Mouse (Mus musculus) intestine, postnatal 0 days (tissue): ENCODE measurements at regions not wholly inside any gene's neighbourhood (a gene's known extent, or its start where the extent isn't known, plus 50 kb on each side); places are given as distances from the start of the nearest gene placed in this dataset.

ENCODE experiments used
- ATAC-seq: fragments of 200-750 bp; cut with Nextera tagmentation; 2 replicates; pipeline ENCODE4 v1.8.0; 2017; ENCODE audit warnings: mild to moderate bottlenecking, moderate TSS enrichment, moderate library complexity
- H3K27ac ChIP-seq: fragments of 300-500 bp; sonication (generic); 2 replicates; pipeline ENCODE4 v1.5.1; 2014; ENCODE audit warnings: mild to moderate bottlenecking, low read depth, low read length, moderate library complexity
- H3K27me3 ChIP-seq: fragments of 300-500 bp; sonication (generic); replicated peaks from 2 replicates; pipeline ENCODE4 v1.6.1; 2014; ENCODE audit warnings: low read length, mixed read lengths; ENCODE audit not compliant: control insufficient read depth, insufficient read depth
- H3K36me3 ChIP-seq: fragments of 300-500 bp; sonication (generic); 2 replicates; pipeline ENCODE4 v1.6.1; 2014; ENCODE audit warnings: mild to moderate bottlenecking, moderate library complexity; ENCODE audit not compliant: control insufficient read depth, insufficient read depth
- H3K4me1 ChIP-seq: fragments of 300-500 bp; sonication (generic); replicated peaks from 2 replicates; pipeline ENCODE4 v1.6.1; 2014; ENCODE audit warnings: antibody characterized with exemption, low read length, mixed read lengths; ENCODE audit not compliant: control insufficient read depth, insufficient read depth
- H3K4me2 ChIP-seq: fragments of 300-500 bp; sonication (generic); replicated peaks from 2 replicates; pipeline ENCODE4 v1.6.1; 2014; ENCODE audit warnings: low read depth, mild to moderate bottlenecking, moderate library complexity
- H3K4me3 ChIP-seq: fragments of 300-500 bp; sonication (generic); 2 replicates; pipeline ENCODE4 v1.5.1; 2014; ENCODE audit warnings: low read depth, low read length
- H3K9ac ChIP-seq: fragments of 300-500 bp; sonication (generic); 2 replicates; pipeline ENCODE4 v1.6.1; 2014; ENCODE audit warnings: mild to moderate bottlenecking, low read depth, low read length
- H3K9me3 ChIP-seq: fragments of 300-500 bp; sonication (generic); 2 replicates; pipeline ENCODE4 v1.6.1; 2016; ENCODE audit warnings: mixed run types; ENCODE audit not compliant: control insufficient read depth
- CTCF ChIP-seq: sonication (generic); IDR thresholded peaks from 2 replicates; pipeline ENCODE4 v1.5.1; 2016; ENCODE audit warnings: low read depth, mild to moderate bottlenecking, control low read depth, antibody characterized with exemption, moderate library complexity
- WGBS: fragments of 180-500 bp; shearing (Covaris S2); extraction: QIAGEN DNeasy Blood & Tissue Kit; methylation state at CpG from one replicate; pipeline ENCODE4 v1.1.7; 2014; 5-methylcytosine and 5-hydroxymethylcytosine counted together

- Histone ChIP-seq H3K27ac (no peak overlapping the region), H3K9ac (no peak overlapping the region), H3K4me3 (no peak overlapping the region), H3K36me3 (no peaks in the 10 kb centered on the region), H3K9me3 (no peaks in the 10 kb centered on the region), H3K27me3 (no peaks in the 10 kb centered on the region), H3K4me1 (no peaks in the 10 kb centered on the region), H3K4me2 (no peak overlapping the region)
- no peak for ATAC-seq
- no peak for TF ChIP-seq CTCF
- WGBS = 71% methylated on average over 13 of the region's 13 CpGs
Measured at GRCm38 (mm10) chr8:44839504-44840209, 95.6 kb upstream of the Fat1 start.

GRCm38 (mm10) chr8:44840646-44841045 lies 94.6 kb upstream of the Fat1 start:
- no peaks in the 10 kb centered on the region for H3K36me3 ChIP-seq
- H3K9me3 ChIP-seq = no peaks in the 10 kb centered on the region
- H3K4me3 ChIP-seq = no peak overlapping the region
- WGBS = 41% methylated on average over 3 of the region's 3 CpGs
- H3K4me2 ChIP-seq = no peak overlapping the region
- H3K9ac ChIP-seq = no peak overlapping the region
- no peak overlapping the region for H3K27ac ChIP-seq
- no peak for TF ChIP-seq CTCF
- no peaks in the 10 kb centered on the region for H3K4me1 ChIP-seq
- ATAC-seq = no peak
- no peaks in the 10 kb centered on the region for H3K27me3 ChIP-seq

- Histone ChIP-seq H3K27me3 (no peaks in the 10 kb centered on the region), H3K4me3 (no peak overlapping the region), H3K36me3 (no peaks in the 10 kb centered on the region), H3K9me3 (no peaks in the 10 kb centered on the region), H3K9ac (no peak overlapping the region), H3K4me2 (no peak overlapping the region), H3K27ac (no peak overlapping the region), H3K4me1 (no peaks in the 10 kb centered on the region)
- no peak for ATAC-seq
- no peak for TF ChIP-seq CTCF
- WGBS = 94% methylated on average over 1 of the region's 1 CpGs
Measured at GRCm38 (mm10) chr8:44844362-44844761, 90.9 kb upstream of the Fat1 start.

- H3K9me3 ChIP-seq = no peaks in the 10 kb centered on the region
- peak; percentile 75 for ATAC-seq
- no peak for TF ChIP-seq CTCF
- H3K27ac ChIP-seq = no peak overlapping the region
- H3K36me3 ChIP-seq = no peaks in the 10 kb centered on the region
- no peaks in the 10 kb centered on the region for H3K4me1 ChIP-seq
- H3K27me3 ChIP-seq = no peaks in the 10 kb centered on the region
- no peak overlapping the region for H3K9ac ChIP-seq
- WGBS = 31% methylated on average over 4 of the region's 4 CpGs
- H3K4me2 ChIP-seq = no peak overlapping the region
- no peak overlapping the region for H3K4me3 ChIP-seq
Measured at GRCm38 (mm10) chr8:44852223-44852622, 83.0 kb upstream of the Fat1 start.

- Histone ChIP-seq H3K9ac (no peak overlapping the region), H3K27ac (no peak overlapping the region), H3K4me2 (no peak overlapping the region), H3K36me3 (no peaks in the 10 kb centered on the region), H3K4me1 (no peaks in the 10 kb centered on the region), H3K27me3 (no peaks in the 10 kb centered on the region), H3K9me3 (no peaks in the 10 kb centered on the region), H3K4me3 (no peak overlapping the region)
- no peak for TF ChIP-seq CTCF
- ATAC-seq = no peak
- 92% methylated on average over 4 of the region's 4 CpGs for WGBS
Measured at GRCm38 (mm10) chr8:44855115-44855514, 80.1 kb upstream of the Fat1 start.

GRCm38 (mm10) chr8:44867202-44867601 lies 68.0 kb upstream of the Fat1 start:
- no peaks in the 10 kb centered on the region for H3K27me3 ChIP-seq
- H3K4me1 ChIP-seq = no peaks in the 10 kb centered on the region
- no peak overlapping the region for H3K27ac ChIP-seq
- ATAC-seq = no peak
- H3K4me2 ChIP-seq = no peak overlapping the region
- H3K9me3 ChIP-seq = no peaks in the 10 kb centered on the region
- H3K36me3 ChIP-seq = no peaks in the 10 kb centered on the region
- no peak overlapping the region for H3K4me3 ChIP-seq
- no peak for TF ChIP-seq CTCF
- WGBS = 39% methylated on average over 6 of the region's 6 CpGs
- no peak overlapping the region for H3K9ac ChIP-seq

GRCm38 (mm10) chr8:44867666-44868065 lies 67.6 kb upstream of the Fat1 start:
- Histone ChIP-seq H3K27ac (no peak overlapping the region; the same call in 1 of the 2 replicates), H3K27me3 (no peaks in the 10 kb centered on the region), H3K4me2 (no peak overlapping the region), H3K9me3 (no peaks in the 10 kb centered on the region), H3K4me1 (no peaks in the 10 kb centered on the region), H3K4me3 (no peak overlapping the region), H3K36me3 (no peaks in the 10 kb centered on the region), H3K9ac (no peak overlapping the region)
- ATAC-seq = no peak
- TF ChIP-seq CTCF = no peak
- WGBS = 55% methylated on average over 5 of the region's 5 CpGs
